ENCODE assay signal across 21 mouse cellular contexts in the genomic region with DNA sequence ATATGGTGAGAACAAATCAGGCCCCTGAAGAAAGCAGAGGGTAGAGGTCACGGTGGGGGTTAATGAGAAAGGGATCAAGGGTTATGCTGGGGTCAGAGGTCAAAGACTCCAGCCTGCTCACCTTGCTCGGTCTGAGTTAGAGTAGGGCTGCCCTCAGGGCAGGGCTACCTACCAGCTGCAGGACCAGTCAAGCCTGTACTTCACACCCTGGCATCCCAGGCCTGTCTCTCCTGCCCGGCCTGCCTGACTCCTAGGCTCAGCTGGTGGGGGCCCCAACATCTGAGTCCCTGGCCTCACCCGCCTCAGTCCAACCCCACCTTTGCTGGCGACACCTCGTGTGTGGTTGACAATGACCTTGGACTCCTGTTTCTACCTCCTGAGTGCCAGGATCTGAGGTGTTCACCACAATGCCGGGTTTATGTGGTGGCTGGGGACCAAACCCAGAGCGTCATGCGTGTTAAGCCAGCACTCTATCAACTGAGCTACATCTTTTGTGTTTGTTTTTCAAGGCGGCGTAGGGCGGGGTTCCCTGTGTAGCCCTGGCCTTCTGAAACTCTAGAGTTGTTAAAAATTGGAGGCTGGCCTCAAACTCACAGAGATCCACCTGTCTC. TPM values are rescaled to one million over a fixed set of nuclear protein-coding genes. Genes with fewer than 3 reads are reported as not detected.
DNase-seq lines count a peak whose midpoint lies in the region; ATAC-seq and TF ChIP-seq lines count a peak whose summit lies in the region.
"Had no signal": no experiment of that assay in that cellular context is flagged by ENCODE, and none has a peak within 500 bp of the region (broad histone marks: within the 10 kb centered on the region; RNA-seq: fewer than 3 reads in every experiment).

No protein-coding gene starts in this region.

- 0 out of 2 replicates have a peak, but pooled peaks have one; percentile 27 for ATAC-seq in heart, embryonic 12.5 days (ENCODE audit: insufficient number of reproducible peaks, low FRiP score)
- peak; percentile 21 for ATAC-seq in liver, postnatal 0 days
- ATAC-seq: CD4-positive, CD25-positive, alpha-beta regulatory T cell, adult 4 months; midbrain, embryonic 13.5 days had no signal

- no peak overlapping the region for H3K4me3 ChIP-seq in heart, embryonic 12.5 days
- no peak overlapping the region for H3K4me3 ChIP-seq in liver, postnatal 0 days (ENCODE audit: low read depth, low read length)
- H3K4me3 ChIP-seq: forebrain, embryonic 12.5 days; midbrain, embryonic 13.5 days; neural tube, embryonic 12.5 days had no signal

- no peak for DNase-seq in heart, adult 11 months
- DNase-seq in urinary bladder, adult 18-20 months (ENCODE audit: low spot score in 2 of 2), result peak; percentile 59 to 68
- no peak for DNase-seq in urinary bladder, postnatal 10 days (ENCODE audit: low spot score)
- no peak for DNase-seq in liver, postnatal 0 days
- DNase-seq in urinary bladder, postnatal 36 days (ENCODE audit: low spot score in 2 of 2), result peak; percentile 55 to 73
- no peak for DNase-seq in adrenal gland, postnatal 10 days
- DNase-seq in MN1 (ENCODE audit: low spot score), result no peak
- DNase-seq: cerebellum, adult 2 months; cerebellum, postnatal 36 days; gastrocnemius, postnatal 25 days; lung, postnatal 10 days; thymus, adult 2 months had no signal

- TF ChIP-seq EP300 in liver, postnatal 0 days (IDR thresholded peaks at IDR 0.05; ENCODE audit: low read depth), result no peak

- no peaks in the 10 kb centered on the region for H3K9me3 ChIP-seq in heart, embryonic 12.5 days (replicated peaks)
- no peaks in the 10 kb centered on the region for H3K9me3 ChIP-seq in liver, postnatal 0 days (ENCODE audit: low read length)
- H3K9me3 ChIP-seq: forebrain, embryonic 12.5 days; G1E; midbrain, embryonic 13.5 days; neural tube, embryonic 12.5 days had no signal

- TF ChIP-seq CTCF in liver, postnatal 0 days (IDR thresholded peaks at IDR 0.05; ENCODE audit: low read depth), result no peak

- 75% methylated on average over 12 of the region's 12 CpGs for WGBS in heart, embryonic 12.5 days
- WGBS in liver, postnatal 0 days (ENCODE audit: insufficient replicate concordance), result 68% methylated on average over 12 of the region's 12 CpGs

- no peak overlapping the region for H3K9ac ChIP-seq in heart, embryonic 12.5 days
- H3K9ac ChIP-seq in liver, postnatal 0 days (replicated peaks), result no peak overlapping the region
- H3K9ac ChIP-seq: forebrain, embryonic 12.5 days; midbrain, embryonic 13.5 days; neural tube, embryonic 12.5 days had no signal

- H3K36me3 ChIP-seq in heart, embryonic 12.5 days, result no peaks in the 10 kb centered on the region
- H3K36me3 ChIP-seq in liver, postnatal 0 days (replicated peaks; ENCODE audit: insufficient read depth, low read length), result 0 out of 2 replicates have a peak, but pooled peaks cover 2% of the 10 kb centered on the region
- H3K36me3 ChIP-seq: forebrain, embryonic 12.5 days; neural tube, embryonic 12.5 days had no signal

- 0 out of 2 replicates have a peak, but pooled peaks cover 3% of the 10 kb centered on the region for H3K4me1 ChIP-seq in heart, embryonic 12.5 days (replicated peaks)
- 0 out of 2 replicates have a peak, but pooled peaks cover 2% of the 10 kb centered on the region for H3K4me1 ChIP-seq in liver, postnatal 0 days (ENCODE audit: insufficient read depth)
- H3K4me1 ChIP-seq: midbrain, embryonic 13.5 days; neural tube, embryonic 12.5 days had no signal

- H3K27me3 ChIP-seq in heart, embryonic 12.5 days (replicated peaks), result peaks cover 62% of the 10 kb centered on the region
- peaks cover 4% of the 10 kb centered on the region; the same call in 1 of the 2 replicates for H3K27me3 ChIP-seq in liver, postnatal 0 days (ENCODE audit: insufficient read depth, low read length)

- H3K4me2 ChIP-seq in heart, embryonic 12.5 days, result no peak overlapping the region
- no peak overlapping the region for H3K4me2 ChIP-seq in liver, postnatal 0 days (ENCODE audit: low read depth, low read length)
- H3K4me2 ChIP-seq: forebrain, embryonic 12.5 days; midbrain, embryonic 13.5 days; neural tube, embryonic 12.5 days had no signal

- no peak overlapping the region for H3K27ac ChIP-seq in heart, embryonic 12.5 days (ENCODE audit: poor library complexity, severe bottlenecking)
- no peak overlapping the region for H3K27ac ChIP-seq in liver, postnatal 0 days (ENCODE audit: low read depth)
- H3K27ac ChIP-seq: forebrain, embryonic 12.5 days; midbrain, embryonic 13.5 days; neural tube, embryonic 12.5 days had no signal

RNA-seq across cellular contexts. Expression of a gene that starts 5.0 kb away (rescaled TPM):
- polyA plus RNA-seq in heart, embryonic 12.5 days (2016; fragmentation: Nextera tagmentation; extraction: Ambion mirVana), result 0.41 and 0.47 TPM in 2 replicates
- polyA plus RNA-seq in liver, postnatal 0 days (2015; fragmentation: Nextera tagmentation; extraction: Ambion mirVana), result 1.0 and 1.3 TPM in 2 replicates
- 1 to 10 TPM; 5.2 to 6.3 TPM for total RNA-seq in adrenal gland, postnatal 10 days (2021)

RNA-seq across cellular contexts. Expression of a gene that starts 17.3 kb away (rescaled TPM):
- 2.3 and 3.2 TPM in 2 replicates for polyA plus RNA-seq in heart, embryonic 12.5 days (2016; fragmentation: Nextera tagmentation; extraction: Ambion mirVana)
- 1.2 and 1.3 TPM in 2 replicates for polyA plus RNA-seq in liver, postnatal 0 days (2015; fragmentation: Nextera tagmentation; extraction: Ambion mirVana)
- total RNA-seq in adrenal gland, postnatal 10 days (2021), result 10 to 100 TPM; 17.2 to 36.7 TPM

RNA-seq across cellular contexts. Expression of a gene that starts 19.7 kb away (rescaled TPM):
- polyA plus RNA-seq in heart, embryonic 12.5 days (2016; fragmentation: Nextera tagmentation; extraction: Ambion mirVana), result 52.4 and 55.2 TPM in 2 replicates
- 29.6 and 30.8 TPM in 2 replicates for polyA plus RNA-seq in liver, postnatal 0 days (2015; fragmentation: Nextera tagmentation; extraction: Ambion mirVana)
- 10 to 100 TPM; 49.5 to 54.8 TPM for total RNA-seq in adrenal gland, postnatal 10 days (2021)

RNA-seq across cellular contexts. Expression of a gene that starts 45.6 kb away (rescaled TPM):
- 0.27 and 0.37 TPM in 2 replicates for polyA plus RNA-seq in heart, embryonic 12.5 days (2016; fragmentation: Nextera tagmentation; extraction: Ambion mirVana)
- not detected in 2 replicates for polyA plus RNA-seq in liver, postnatal 0 days (2015; fragmentation: Nextera tagmentation; extraction: Ambion mirVana)
- under 1 TPM; 0.36 to 0.99 TPM for total RNA-seq in adrenal gland, postnatal 10 days (2021)
- total RNA-seq: gastrocnemius, postnatal 25 days; heart, adult 8-10 months; megakaryocyte, adult 5-6 weeks had no signal
- polyA plus RNA-seq: CD4-positive, CD25-positive, alpha-beta regulatory T cell, adult 4 months; kidney, embryonic 14.5 days; thymus, adult 2 months had no signal

RNA-seq across cellular contexts. Expression of a gene that starts 46.0 kb away (rescaled TPM):
- 0.34 TPM in 1 of 2 replicates, not detected in the other for polyA plus RNA-seq in heart, embryonic 12.5 days (2016; fragmentation: Nextera tagmentation; extraction: Ambion mirVana)
- 0.25 and 0.39 TPM in 2 replicates for polyA plus RNA-seq in liver, postnatal 0 days (2015; fragmentation: Nextera tagmentation; extraction: Ambion mirVana)
- 1 to 10 TPM; 2.2 to 2.4 TPM for total RNA-seq in adrenal gland, postnatal 10 days (2021)
- total RNA-seq: G1E; gastrocnemius, postnatal 25 days; heart, adult 8-10 months; megakaryocyte, adult 5-6 weeks had no signal
- polyA plus RNA-seq: G1E had no signal

Comparison
In these comparisons a context has a peak if more than half of its experiments do, and no peak if none do; other contexts are left out.
1. DNase-seq: peak in urinary bladder, adult 18-20 months (2 of 2) and urinary bladder, postnatal 36 days (2 of 2); none in heart, adult 11 months (single experiment), urinary bladder, postnatal 10 days (single experiment), liver, postnatal 0 days (single experiment), adrenal gland, postnatal 10 days (single experiment) and MN1 (single experiment).